Mouse (Mus musculus): ENCODE measurements at regions not wholly inside any gene's neighbourhood (a gene's known extent, or its start where the extent isn't known, plus 50 kb on each side); places are given as distances from the start of the nearest gene placed in this dataset.

GRCm38 (mm10) chr3:19046610-19047009 is 581.9 kb downstream of the 1700064H15Rik start:
- no peaks in the 10 kb centered on the region for H3K9me3 ChIP-seq (replicated peaks)
- no peak for TF ChIP-seq POLR2AphosphoS5 (IDR thresholded peaks at IDR 0.05; ENCODE audit: insufficient replicate concordance, low read depth, low read length)
- no peak for TF ChIP-seq GATA1 (IDR thresholded peaks at IDR 0.05; ENCODE audit: borderline replicate concordance, low read length)
- TF ChIP-seq GATA2 (IDR thresholded peaks at IDR 0.05; ENCODE audit: borderline replicate concordance, low read depth, low read length) = no peak
- no peak for TF ChIP-seq TAL1 (conservative IDR thresholded peaks at IDR 0.05; ENCODE audit: low read depth, low read length)
- TF ChIP-seq CTCF (IDR thresholded peaks at IDR 0.05; ENCODE audit: low read depth, low read length) = no peak
- no peaks in the 10 kb centered on the region for H3K4me1 ChIP-seq (ENCODE audit: insufficient read depth, low read depth, low read length)
- no peak for DNase-seq (ENCODE audit: low spot score)
- no peak overlapping the region for H3K4me3 ChIP-seq (ENCODE audit: low read depth, low read length)
- no peak for ATAC-seq (ENCODE audit: extremely low read depth, insufficient number of reproducible peaks, low FRiP score, poor library complexity, severe bottlenecking)
- no peaks in the 10 kb centered on the region; the same call in 1 of the 2 replicates for H3K27me3 ChIP-seq (ENCODE audit: insufficient read depth, low read length)
- H3K36me3 ChIP-seq (replicated peaks) = no peaks in the 10 kb centered on the region

GRCm38 (mm10) chr3:19055961-19056360 is 572.5 kb downstream of the 1700064H15Rik start:
- no peak for DNase-seq (ENCODE audit: low spot score)
- ATAC-seq (ENCODE audit: extremely low read depth, insufficient number of reproducible peaks, low FRiP score, poor library complexity, severe bottlenecking) = no peak
- H3K27me3 ChIP-seq (ENCODE audit: insufficient read depth, low read length) = peaks cover 3% of the 10 kb centered on the region; the same call in 1 of the 2 replicates
- H3K4me3 ChIP-seq (ENCODE audit: low read depth, low read length) = no peak overlapping the region
- TF ChIP-seq POLR2AphosphoS5 (IDR thresholded peaks at IDR 0.05; ENCODE audit: insufficient replicate concordance, low read depth, low read length) (no peak), CTCF (IDR thresholded peaks at IDR 0.05; ENCODE audit: low read depth, low read length) (no peak), GATA2 (IDR thresholded peaks at IDR 0.05; ENCODE audit: borderline replicate concordance, low read depth, low read length) (no peak), GATA1 (IDR thresholded peaks at IDR 0.05; ENCODE audit: borderline replicate concordance, low read length) (no peak), TAL1 (conservative IDR thresholded peaks at IDR 0.05; ENCODE audit: low read depth, low read length) (no peak)
- H3K4me1 ChIP-seq (ENCODE audit: insufficient read depth, low read depth, low read length) = no peaks in the 10 kb centered on the region
- no peaks in the 10 kb centered on the region for H3K36me3 ChIP-seq (replicated peaks)
- H3K9me3 ChIP-seq (replicated peaks) = no peaks in the 10 kb centered on the region

- DNase-seq (ENCODE audit: low spot score) (no peak), ATAC-seq (ENCODE audit: extremely low read depth, insufficient number of reproducible peaks, low FRiP score, poor library complexity, severe bottlenecking) (no peak)
- TF ChIP-seq TAL1 (conservative IDR thresholded peaks at IDR 0.05; ENCODE audit: low read depth, low read length) = no peak
- no peak for TF ChIP-seq GATA2 (IDR thresholded peaks at IDR 0.05; ENCODE audit: borderline replicate concordance, low read depth, low read length)
- TF ChIP-seq POLR2AphosphoS5 (IDR thresholded peaks at IDR 0.05; ENCODE audit: insufficient replicate concordance, low read depth, low read length) = no peak
- no peak for TF ChIP-seq CTCF (IDR thresholded peaks at IDR 0.05; ENCODE audit: low read depth, low read length)
- no peak for TF ChIP-seq GATA1 (IDR thresholded peaks at IDR 0.05; ENCODE audit: borderline replicate concordance, low read length)
- H3K27me3 ChIP-seq (ENCODE audit: insufficient read depth, low read length) = peaks cover 3% of the 10 kb centered on the region; the same call in 1 of the 2 replicates
- no peaks in the 10 kb centered on the region for H3K4me1 ChIP-seq (ENCODE audit: insufficient read depth, low read depth, low read length)
- H3K36me3 ChIP-seq (replicated peaks) = no peaks in the 10 kb centered on the region
- no peaks in the 10 kb centered on the region for H3K9me3 ChIP-seq (replicated peaks)
- no peak overlapping the region for H3K4me3 ChIP-seq (ENCODE audit: low read depth, low read length)
These were observed 571.9 kb downstream of the 1700064H15Rik start for GRCm38 (mm10) chr3:19056623-19057022.

- Histone ChIP-seq H3K9me3 (replicated peaks) (no peaks in the 10 kb centered on the region), H3K4me1 (ENCODE audit: insufficient read depth, low read depth, low read length) (no peaks in the 10 kb centered on the region), H3K4me3 (ENCODE audit: low read depth, low read length) (no peak overlapping the region), H3K27me3 (ENCODE audit: insufficient read depth, low read length) (peaks cover 9% of the 10 kb centered on the region; the same call in 1 of the 2 replicates), H3K36me3 (replicated peaks) (no peaks in the 10 kb centered on the region)
- no peak for ATAC-seq (ENCODE audit: extremely low read depth, insufficient number of reproducible peaks, low FRiP score, poor library complexity, severe bottlenecking)
- TF ChIP-seq CTCF (IDR thresholded peaks at IDR 0.05; ENCODE audit: low read depth, low read length) = no peak
- no peak for TF ChIP-seq GATA1 (IDR thresholded peaks at IDR 0.05; ENCODE audit: borderline replicate concordance, low read length)
- no peak for TF ChIP-seq TAL1 (conservative IDR thresholded peaks at IDR 0.05; ENCODE audit: low read depth, low read length)
- TF ChIP-seq GATA2 (IDR thresholded peaks at IDR 0.05; ENCODE audit: borderline replicate concordance, low read depth, low read length) = no peak
- TF ChIP-seq POLR2AphosphoS5 (IDR thresholded peaks at IDR 0.05; ENCODE audit: insufficient replicate concordance, low read depth, low read length) = no peak
- no peak for DNase-seq (ENCODE audit: low spot score)
These were observed 568.3 kb downstream of the 1700064H15Rik start for GRCm38 (mm10) chr3:19059906-19060870.

GRCm38 (mm10) chr3:19061488-19062248 is 566.8 kb downstream of the 1700064H15Rik start:
- ATAC-seq (ENCODE audit: extremely low read depth, insufficient number of reproducible peaks, low FRiP score, poor library complexity, severe bottlenecking) (no peak), DNase-seq (ENCODE audit: low spot score) (no peak)
- Histone ChIP-seq H3K27me3 (ENCODE audit: insufficient read depth, low read length) (peaks cover 9% of the 10 kb centered on the region; the same call in 1 of the 2 replicates), H3K36me3 (replicated peaks) (no peaks in the 10 kb centered on the region), H3K4me3 (ENCODE audit: low read depth, low read length) (no peak overlapping the region), H3K4me1 (ENCODE audit: insufficient read depth, low read depth, low read length) (no peaks in the 10 kb centered on the region), H3K9me3 (replicated peaks) (no peaks in the 10 kb centered on the region)
- no peak for TF ChIP-seq TAL1 (conservative IDR thresholded peaks at IDR 0.05; ENCODE audit: low read depth, low read length)
- TF ChIP-seq GATA2 (IDR thresholded peaks at IDR 0.05; ENCODE audit: borderline replicate concordance, low read depth, low read length) = no peak
- no peak for TF ChIP-seq POLR2AphosphoS5 (IDR thresholded peaks at IDR 0.05; ENCODE audit: insufficient replicate concordance, low read depth, low read length)
- no peak for TF ChIP-seq GATA1 (IDR thresholded peaks at IDR 0.05; ENCODE audit: borderline replicate concordance, low read length)
- no peak for TF ChIP-seq CTCF (IDR thresholded peaks at IDR 0.05; ENCODE audit: low read depth, low read length)
